Mouse (Mus musculus) heart, embryonic 16.5 days (tissue): ENCODE measurements around the gene Accs. TPM values are rescaled to one million over a fixed set of nuclear protein-coding genes. Genes with fewer than 3 reads are reported as not detected.
A peak's percentile ranks its signal among the peaks of the same experiment; 100 is the strongest.

Experiments
- ATAC-seq: fragments of 200-750 bp; cut with Nextera tagmentation; replicated peaks from 2 replicates; pipeline ENCODE4 v1.8.0; 2017; ENCODE audit warnings: moderate number of reproducible peaks; ENCODE audit not compliant: insufficient read depth, low FRiP score; ENCODE audit errors: extremely low read depth
- H3K27ac ChIP-seq: fragments of 300-500 bp; sonication (generic); 2 replicates; pipeline ENCODE4 v1.5.1; 2014; ENCODE audit warnings: mild to moderate bottlenecking, low read length, control low read depth, moderate library complexity
- H3K27me3 ChIP-seq: fragments of 300-500 bp; sonication (generic); 2 replicates; pipeline ENCODE4 v1.6.1; 2014; ENCODE audit warnings: low read length, mixed read lengths; ENCODE audit not compliant: control insufficient read depth, insufficient read depth
- H3K36me3 ChIP-seq: fragments of 300-500 bp; sonication (generic); 2 replicates; pipeline ENCODE4 v1.6.1; 2014; ENCODE audit not compliant: control insufficient read depth, insufficient read depth
- H3K4me1 ChIP-seq: fragments of 300-500 bp; sonication (generic); 2 replicates; pipeline ENCODE4 v1.6.1; 2014; ENCODE audit warnings: low read length, mixed read lengths; ENCODE audit not compliant: control insufficient read depth, insufficient read depth
- H3K4me2 ChIP-seq: fragments of 300-500 bp; sonication (generic); 2 replicates; pipeline ENCODE4 v1.6.1; 2014; ENCODE audit warnings: low read depth, mild to moderate bottlenecking, control low read depth, low read length
- H3K4me3 ChIP-seq: fragments of 300-500 bp; sonication (generic); 2 replicates; pipeline ENCODE4 v1.5.1; 2014; ENCODE audit warnings: mild to moderate bottlenecking, control low read depth, low read length
- H3K9ac ChIP-seq: fragments of 300-500 bp; sonication (generic); 2 replicates; pipeline ENCODE4 v1.6.1; 2014; ENCODE audit warnings: low read length, control low read depth
- H3K9me3 ChIP-seq: fragments of 300-500 bp; sonication (generic); replicated peaks from 2 replicates; pipeline ENCODE4 v1.6.1; 2016; ENCODE audit warnings: low read length; ENCODE audit not compliant: control insufficient read depth
- WGBS: fragments of 180-500 bp; shearing (Covaris S2); extraction: QIAGEN DNeasy Blood & Tissue Kit; methylation state at CpG from one replicate; pipeline ENCODE4 v1.1.7; 2014; 5-methylcytosine and 5-hydroxymethylcytosine counted together
- polyA plus RNA-seq: library from polyadenylated mRNA; unstranded; fragments of >200 nt; fragmentation: Nextera tagmentation; extraction: Ambion mirVana; gene quantifications from 2 replicates; pipeline ENCODE4 v1.2.1, GENCODE M21; 2015

Accs gene
- polyA plus RNA-seq, 1 experiment from 2014 or later = 5.6 TPM

GRCm38 (mm10) chr2:93808071-93808470 is 41.7 kb downstream of the Accs start:
- no peak overlapping the region for H3K4me2 ChIP-seq
- H3K36me3 ChIP-seq = peaks cover 18% of the 10 kb centered on the region
- 84% methylated on average over 5 of the region's 5 CpGs for WGBS
- H3K27ac ChIP-seq = no peak overlapping the region
- no peaks in the 10 kb centered on the region for H3K27me3 ChIP-seq
- ATAC-seq = no peak
- no peak overlapping the region for H3K4me3 ChIP-seq
- no peaks in the 10 kb centered on the region for H3K9me3 ChIP-seq
- H3K9ac ChIP-seq = no peak overlapping the region
- H3K4me1 ChIP-seq = no peaks in the 10 kb centered on the region

- Histone ChIP-seq H3K4me1 (no peaks in the 10 kb centered on the region), H3K36me3 (peaks cover 17% of the 10 kb centered on the region; the same call in 1 of the 2 replicates), H3K4me2 (no peak overlapping the region), H3K9me3 (no peaks in the 10 kb centered on the region), H3K27ac (no peak overlapping the region), H3K27me3 (no peaks in the 10 kb centered on the region), H3K4me3 (no peak overlapping the region), H3K9ac (no peak overlapping the region)
- no peak for ATAC-seq
- 76% methylated on average over 8 of the region's 8 CpGs for WGBS
Measured at GRCm38 (mm10) chr2:93807440-93807839, 42.3 kb downstream of the Accs start.

- Histone ChIP-seq H3K9ac (no peak overlapping the region), H3K27ac (no peak overlapping the region), H3K4me1 (no peaks in the 10 kb centered on the region), H3K4me2 (no peak overlapping the region), H3K27me3 (no peaks in the 10 kb centered on the region), H3K4me3 (no peak overlapping the region), H3K36me3 (peaks cover 18% of the 10 kb centered on the region; the same call in 1 of the 2 replicates), H3K9me3 (no peaks in the 10 kb centered on the region)
- no peak for ATAC-seq
- 90% methylated on average over 6 of the region's 6 CpGs for WGBS
Measured at GRCm38 (mm10) chr2:93806487-93807201, 43.1 kb downstream of the Accs start.

- no peaks in the 10 kb centered on the region for H3K4me1 ChIP-seq
- H3K4me2 ChIP-seq = no peak overlapping the region
- no peak overlapping the region for H3K4me3 ChIP-seq
- no peak for ATAC-seq
- H3K27ac ChIP-seq = no peak overlapping the region
- H3K9me3 ChIP-seq = no peaks in the 10 kb centered on the region
- H3K36me3 ChIP-seq = peaks cover 17% of the 10 kb centered on the region; the same call in 1 of the 2 replicates
- 66% methylated on average over 4 of the region's 4 CpGs for WGBS
- H3K9ac ChIP-seq = no peak overlapping the region
- H3K27me3 ChIP-seq = no peaks in the 10 kb centered on the region
Measured at GRCm38 (mm10) chr2:93805523-93805922, 44.2 kb downstream of the Accs start.

GRCm38 (mm10) chr2:93805066-93805465 is 44.7 kb downstream of the Accs start:
- 81% methylated on average over 5 of the region's 5 CpGs for WGBS
- peaks cover 17% of the 10 kb centered on the region; the same call in 1 of the 2 replicates for H3K36me3 ChIP-seq

GRCm38 (mm10) chr2:93802947-93803346 is 46.8 kb downstream of the Accs start:
- peaks cover 1% of the 10 kb centered on the region for H3K4me1 ChIP-seq
- no peak overlapping the region for H3K4me2 ChIP-seq
- no peak overlapping the region for H3K27ac ChIP-seq
- H3K27me3 ChIP-seq = no peaks in the 10 kb centered on the region
- ATAC-seq = no peak
- H3K36me3 ChIP-seq = peaks cover 14% of the 10 kb centered on the region; the same call in 1 of the 2 replicates
- H3K4me3 ChIP-seq = no peak overlapping the region
- WGBS = 93% methylated on average over 2 of the region's 2 CpGs
- no peaks in the 10 kb centered on the region for H3K9me3 ChIP-seq
- no peak overlapping the region for H3K9ac ChIP-seq

More at GRCm38 (mm10) chr2:93805066-93805465, 44.7 kb downstream of the Accs start:
- no peak overlapping the region for H3K27ac ChIP-seq
- no peak for ATAC-seq
- H3K9me3 ChIP-seq = no peaks in the 10 kb centered on the region
- no peak overlapping the region for H3K4me3 ChIP-seq
- H3K4me2 ChIP-seq = no peak overlapping the region
- H3K4me1 ChIP-seq = no peaks in the 10 kb centered on the region
- no peak overlapping the region for H3K9ac ChIP-seq
- H3K27me3 ChIP-seq = no peaks in the 10 kb centered on the region

- H3K27ac ChIP-seq = no peak overlapping the region
- H3K4me2 ChIP-seq = no peak overlapping the region
- no peak overlapping the region for H3K9ac ChIP-seq
- peaks cover 8% of the 10 kb centered on the region for H3K4me1 ChIP-seq
- 76% methylated on average over 7 of the region's 7 CpGs for WGBS
- no peak for ATAC-seq
- no peak overlapping the region for H3K4me3 ChIP-seq
- no peaks in the 10 kb centered on the region for H3K9me3 ChIP-seq
- H3K27me3 ChIP-seq = no peaks in the 10 kb centered on the region
- H3K36me3 ChIP-seq = peaks cover 13% of the 10 kb centered on the region; the same call in 1 of the 2 replicates
Measured at GRCm38 (mm10) chr2:93801097-93801496, 48.6 kb downstream of the Accs start.

GRCm38 (mm10) chr2:93797162-93797795 is 52.5 kb downstream of the Accs start:
- H3K27me3 ChIP-seq = no peaks in the 10 kb centered on the region
- H3K4me1 ChIP-seq = peaks cover 8% of the 10 kb centered on the region
- peak overlapping the region; percentile 18; the same call in 1 of the 2 replicates for H3K9ac ChIP-seq
- peak; percentile 92 for ATAC-seq
- no peak overlapping the region for H3K4me3 ChIP-seq
- no peaks in the 10 kb centered on the region for H3K9me3 ChIP-seq
- WGBS = 41% methylated on average over 19 of the region's 19 CpGs
- H3K27ac ChIP-seq = peak overlapping the region; percentile 60
- 0 out of 2 replicates have a peak overlapping the region, but pooled peaks have one; percentile 0 for H3K4me2 ChIP-seq
- H3K36me3 ChIP-seq = peaks cover 18% of the 10 kb centered on the region

GRCm38 (mm10) chr2:93794375-93794774 is 55.4 kb downstream of the Accs start:
- Histone ChIP-seq H3K36me3 (peaks cover 15% of the 10 kb centered on the region), H3K27me3 (no peaks in the 10 kb centered on the region), H3K4me3 (no peak overlapping the region), H3K9me3 (no peaks in the 10 kb centered on the region), H3K9ac (no peak overlapping the region), H3K4me2 (no peak overlapping the region), H3K4me1 (peaks cover 14% of the 10 kb centered on the region), H3K27ac (no peak overlapping the region)
- ATAC-seq = no peak
- WGBS = 87% methylated on average over 5 of the region's 5 CpGs
